Mouse (Mus musculus) CH12.LX (cell line): ENCODE results near the gene Cfap161. TPM values are rescaled to one million over a fixed set of nuclear protein-coding genes. Genes with fewer than 3 reads are reported as not detected.

Experiments used
- DNase-seq: peaks from one replicate; pipeline ENCODE4 v3.0.0-alpha.2; 2013; ENCODE audit errors: extremely low read depth
- H3K27ac ChIP-seq: 2 replicates; pipeline ENCODE4 v1.5.1; 2012; ENCODE audit warnings: low read depth, mild to moderate bottlenecking, control low read depth, moderate library complexity; ENCODE audit not compliant: insufficient read depth
- H3K27me3 ChIP-seq: replicated peaks from 2 replicates; pipeline ENCODE3; 2012; ENCODE audit warnings: inconsistent platforms
- H3K36me3 ChIP-seq, 2 experiments: replicated peaks in 1 of 2; 2 replicates each; pipeline versions ENCODE3 to v1.6.1; 2012; ENCODE audit warnings: inconsistent platforms in 1 of 2, low read length in 1 of 2, mild to moderate bottlenecking in 1 of 2, mixed read lengths in 1 of 2, moderate library complexity in 1 of 2; ENCODE audit not compliant: control insufficient read depth in 1 of 2, insufficient read depth in 1 of 2
- H3K4me1 ChIP-seq, 2 experiments: 2 replicates each; pipeline ENCODE4 v1.6.1; 2012; ENCODE audit warnings: inconsistent platforms in 1 of 2, moderate library complexity in 1 of 2; ENCODE audit not compliant: insufficient read depth in 2 of 2, control insufficient read depth in 1 of 2
- H3K4me2 ChIP-seq: 2 replicates; pipeline ENCODE4 v1.6.1; 2012; ENCODE audit warnings: low read depth, mild to moderate bottlenecking, control low read depth; ENCODE audit not compliant: poor library complexity, insufficient read depth, severe bottlenecking
- H3K4me3 ChIP-seq, 3 experiments: fragments of 150-350 bp in 1 of 3; sonication (generic) in 1 of 3; replicated peaks in 1 of 3; 2 replicates each; pipeline versions ENCODE3 to v1.5.1; 2011 to 2012; ENCODE audit warnings: low read depth in 2 of 3, low read length in 2 of 3, mild to moderate bottlenecking in 2 of 3, moderate library complexity in 2 of 3, control low read depth in 1 of 3, improper control_type of control experiment in 1 of 3, inconsistent platforms in 1 of 3, mixed read lengths in 1 of 3; ENCODE audit not compliant: poor library complexity in 1 of 3
- H3K79me2 ChIP-seq: replicated peaks from 2 replicates; pipeline ENCODE4 v1.6.1; 2012; ENCODE audit warnings: mild to moderate bottlenecking, moderate library complexity; ENCODE audit not compliant: control insufficient read depth, poor library complexity, insufficient read depth, severe bottlenecking; ENCODE audit errors: extremely low read depth
- H3K9ac ChIP-seq: 2 replicates; pipeline ENCODE4 v1.6.1; 2012; ENCODE audit warnings: low read depth, mild to moderate bottlenecking, control low read depth, moderate library complexity; ENCODE audit not compliant: insufficient read depth
- H3K9me3 ChIP-seq: replicated peaks from 2 replicates; pipeline ENCODE3; 2012; ENCODE audit warnings: low read length, inconsistent platforms, mixed read lengths
- BHLHE40 ChIP-seq: IDR thresholded peaks from 2 replicates; pipeline ENCODE4 v1.6.1; 2011; ENCODE audit warnings: mild to moderate bottlenecking, low read depth, low read length, improper control_type of control experiment
- EP300 ChIP-seq: IDR thresholded peaks from 2 replicates; pipeline ENCODE4 v1.6.1; 2011; ENCODE audit warnings: low read length, improper control_type of control experiment
- ETS1 ChIP-seq: conservative IDR thresholded peaks from 2 replicates; pipeline ENCODE4 v1.6.1; 2012; ENCODE audit warnings: low read depth, mild to moderate bottlenecking, inconsistent platforms, low read length, improper control_type of control experiment, moderate library complexity
- GABPA ChIP-seq: IDR thresholded peaks from 2 replicates; pipeline ENCODE4 v1.6.1; 2012; ENCODE audit warnings: low read depth, low read length, improper control_type of control experiment, inconsistent platforms; ENCODE audit not compliant: insufficient replicate concordance
- JUN ChIP-seq: IDR thresholded peaks from 2 replicates; pipeline ENCODE4 v1.6.1; 2011; ENCODE audit warnings: low read depth, mild to moderate bottlenecking, low read length, improper control_type of control experiment, moderate library complexity; ENCODE audit not compliant: insufficient read depth
- KAT2A ChIP-seq: IDR thresholded peaks from 2 replicates; pipeline ENCODE4 v1.6.1; 2012; ENCODE audit warnings: low read length, improper control_type of control experiment, inconsistent platforms; ENCODE audit not compliant: insufficient replicate concordance
- MAZ ChIP-seq: IDR thresholded peaks from 2 replicates; pipeline ENCODE4 v1.6.1; 2012; ENCODE audit warnings: low read depth, mild to moderate bottlenecking, inconsistent platforms, low read length, improper control_type of control experiment, moderate library complexity
- MXI1 ChIP-seq: IDR thresholded peaks from 2 replicates; pipeline ENCODE4 v1.6.1; 2011; ENCODE audit warnings: mild to moderate bottlenecking, low read depth, low read length, improper control_type of control experiment
- MYC ChIP-seq: IDR thresholded peaks from 2 replicates; pipeline ENCODE4 v1.6.1; 2011; ENCODE audit warnings: low read depth, mild to moderate bottlenecking, improper control_type of control experiment, low read length
- NELFE ChIP-seq: IDR thresholded peaks from 2 replicates; pipeline ENCODE4 v1.6.1; 2011; ENCODE audit warnings: low read depth, low read length, improper control_type of control experiment
- NRF1 ChIP-seq: IDR thresholded peaks from 2 replicates; pipeline ENCODE4 v1.6.1; 2014; ENCODE audit warnings: low read depth, mild to moderate bottlenecking, inconsistent platforms, low read length, improper control_type of control experiment, moderate library complexity
- PAX5 ChIP-seq: IDR thresholded peaks from 2 replicates; pipeline ENCODE4 v1.6.1; 2012; ENCODE audit warnings: low read length, inconsistent platforms, mixed read lengths
- POLR2A ChIP-seq: IDR thresholded peaks from 2 replicates; pipeline ENCODE4 v1.6.1; 2011; ENCODE audit warnings: low read depth, mild to moderate bottlenecking, improper control_type of control experiment, low read length
- POLR2AphosphoS2 ChIP-seq: IDR thresholded peaks from 2 replicates; pipeline ENCODE4 v1.6.1; 2011; ENCODE audit warnings: low read depth, low read length, improper control_type of control experiment
- RAD21 ChIP-seq: IDR thresholded peaks from 2 replicates; pipeline ENCODE4 v1.6.1; 2011; ENCODE audit warnings: low read depth, mild to moderate bottlenecking, low read length, improper control_type of control experiment, moderate library complexity
- SIN3A ChIP-seq: IDR thresholded peaks from 2 replicates; pipeline ENCODE4 v1.6.1; 2012; ENCODE audit warnings: low read length, improper control_type of control experiment, inconsistent platforms
- SMC3 ChIP-seq: IDR thresholded peaks from 2 replicates; pipeline ENCODE4 v1.6.1; 2011; ENCODE audit warnings: low read depth, low read length, improper control_type of control experiment
- TBP ChIP-seq: conservative IDR thresholded peaks from 2 replicates; pipeline ENCODE4 v1.6.1; 2011; ENCODE audit warnings: low read depth, low read length, improper control_type of control experiment
- USF1 ChIP-seq: IDR thresholded peaks from 2 replicates; pipeline ENCODE4 v1.6.1; 2014; ENCODE audit warnings: low read depth, mild to moderate bottlenecking, inconsistent platforms, low read length, improper control_type of control experiment
- USF2 ChIP-seq: conservative IDR thresholded peaks from 2 replicates; pipeline ENCODE4 v1.6.1; 2011; ENCODE audit warnings: low read depth, low read length, improper control_type of control experiment
- ZMIZ1 ChIP-seq: IDR thresholded peaks from 2 replicates; pipeline ENCODE4 v1.6.1; 2012; ENCODE audit warnings: low read depth, mild to moderate bottlenecking, inconsistent platforms, low read length, improper control_type of control experiment
- dilution Hi-C: fragments of 300-500 bp; cut with MboI; formaldehyde crosslinking; loops from 2 replicates; pipeline ENCODE4 v1.14.3; 2020; ENCODE audit warnings: low sequenced_read_pairs; ENCODE audit not compliant: extremely low pct_unique_long_range_greater_than_20kb, extremely low pct_ligation_motif_present
- in situ Hi-C: fragments of 300-500 bp; cut with MboI; formaldehyde crosslinking; loops from 3 replicates; pipeline ENCODE4 v1.14.3; 2019; ENCODE audit warnings: low sequenced_read_pairs, low pct_ligation_motif_present, low pct_unique_long_range_greater_than_20kb, mixed read lengths
- polyA plus RNA-seq: library from polyadenylated mRNA; unstranded; fragments of >175 nt; gene quantifications from 2 replicates; pipeline ENCODE4 v1.2.1, GENCODE M21; 2012; ENCODE audit warnings: low read depth; ENCODE audit not compliant: insufficient read length
- total RNA-seq, 2 experiments: library from RNA; depleted of rRNA; stranded (reverse); fragments of 300-350 nt in 1 of 2; fragments of >200 nt in 1 of 2; gene quantifications; 2 replicates each; pipeline ENCODE4 v1.2.3; 2012 to 2014

The Cfap161 gene
- total and polyA plus RNA-seq, 3 experiments = 0.08 to 0.42 (median 0.17) TPM

DNA sequence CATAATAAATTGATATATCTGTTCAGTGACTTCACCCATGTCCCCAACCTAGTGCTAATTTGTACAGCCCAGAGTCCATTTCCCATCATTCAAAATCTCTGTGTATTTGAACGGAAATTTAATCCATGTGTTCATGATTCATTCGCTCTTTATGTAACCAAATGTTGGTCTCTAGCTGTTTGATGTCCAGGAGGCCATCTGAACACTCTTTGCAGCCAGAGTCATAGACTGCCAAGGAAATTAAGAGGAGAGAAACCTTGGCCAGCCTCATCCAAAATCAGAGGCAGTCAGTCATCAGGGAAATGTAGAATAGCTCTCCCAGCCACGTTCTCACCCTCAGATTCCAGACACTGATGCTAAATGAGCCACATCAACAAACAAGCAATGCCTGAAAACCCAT lies 31.0 kb downstream of the Cfap161 start:
- Histone ChIP-seq H3K4me2 (no peak overlapping the region), H3K27ac (no peak overlapping the region), H3K4me3 (no peak overlapping the region), H3K79me2 (no peaks in the 10 kb centered on the region), H3K4me1 (no peaks in the 10 kb centered on the region), H3K9me3 (no peaks in the 10 kb centered on the region), H3K27me3 (peaks cover 3% of the 10 kb centered on the region), H3K9ac (no peak overlapping the region), H3K36me3 (no peaks in the 10 kb centered on the region)
- dilution Hi-C loops (no loop called here), in situ Hi-C loops (no loop called here)
- TF ChIP-seq POLR2AphosphoS2 (no peak), SMC3 (no peak), EP300 (no peak), MAZ (no peak), MXI1 (no peak), MYC (no peak), NELFE (no peak), USF2 (no peak), SIN3A (no peak)
- no peak for DNase-seq

DNA sequence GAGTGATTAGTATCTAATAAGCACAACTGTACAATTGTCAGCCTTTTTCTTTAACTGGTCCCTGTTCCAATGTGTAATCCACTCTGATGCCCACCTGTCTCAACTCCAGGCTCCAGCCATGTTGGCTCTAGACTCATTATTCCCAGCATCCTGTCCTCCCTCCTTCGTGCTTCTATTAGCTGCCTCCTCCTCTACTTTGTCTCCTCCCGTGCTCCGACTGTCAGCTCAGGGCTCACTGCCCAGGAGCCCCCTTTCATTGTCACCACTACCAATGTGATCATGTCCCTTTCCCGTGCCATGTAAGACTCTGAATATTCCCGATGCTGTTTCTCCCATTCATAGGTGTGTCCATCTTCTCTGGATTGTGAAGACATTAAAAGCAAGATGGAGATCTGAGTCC lies 32.3 kb downstream of the Cfap161 start:
- Histone ChIP-seq H3K9ac (no peak overlapping the region), H3K27me3 (peaks cover 3% of the 10 kb centered on the region), H3K4me2 (no peak overlapping the region), H3K4me1 (no peaks in the 10 kb centered on the region), H3K9me3 (no peaks in the 10 kb centered on the region), H3K79me2 (no peaks in the 10 kb centered on the region), H3K36me3 (no peaks in the 10 kb centered on the region), H3K4me3 (no peak overlapping the region), H3K27ac (no peak overlapping the region)
- DNase-seq = no peak
- dilution Hi-C loops (no loop called here), in situ Hi-C loops (no loop called here)
- TF ChIP-seq NELFE (no peak), MYC (no peak), ZMIZ1 (no peak), MAZ (no peak), BHLHE40 (no peak), KAT2A (no peak), GABPA (no peak), USF1 (no peak), JUN (no peak), TBP (no peak), RAD21 (no peak), PAX5 (no peak), POLR2A (no peak), USF2 (no peak), NRF1 (no peak), ETS1 (no peak), EP300 (no peak)
